Mouse (Mus musculus): ENCODE results near the gene Zcwpw1. TPM values are rescaled to one million over a fixed set of nuclear protein-coding genes. Genes with fewer than 3 reads are reported as not detected.
"Not testable (repeated sequence)": the region's sequence is repeated elsewhere in the genome, so short reads cannot be mapped to it uniquely, and the experiment has no call there.

Gene Zcwpw1
- polyA plus RNA-seq, 1 experiment from 2014 or later: 2.7 TPM

- H3K4me3 ChIP-seq (ENCODE audit: low read depth, low read length): no peak overlapping the region
- H3K27ac ChIP-seq (replicated peaks): no peak overlapping the region
- TF ChIP-seq EP300 (optimal IDR thresholded peaks at IDR 0.05): no peak
- TF ChIP-seq CTCF (IDR thresholded peaks at IDR 0.05; ENCODE audit: low read depth): no peak
- H3K9me3 ChIP-seq (ENCODE audit: control insufficient read depth, low read length): no peaks in the 10 kb centered on the region
- H3K9ac ChIP-seq (ENCODE audit: low read length): no peak overlapping the region
- ATAC-seq (ENCODE audit: low FRiP score, low TSS enrichment): no peak
- DNase-seq (ENCODE audit: low spot score): no peak
- H3K4me1 ChIP-seq (replicated peaks; ENCODE audit: control insufficient read depth, insufficient read depth): no peaks in the 10 kb centered on the region
- no peaks in the 10 kb centered on the region for H3K36me3 ChIP-seq (ENCODE audit: control insufficient read depth, insufficient read depth, low read length)
- no peak overlapping the region for H3K4me2 ChIP-seq (replicated peaks; ENCODE audit: low read depth)
- H3K27me3 ChIP-seq (ENCODE audit: control insufficient read depth, insufficient read depth, low read length): no peaks in the 10 kb centered on the region
These were observed 49.0 kb downstream of the Zcwpw1 start for GRCm38 (mm10) chr5:137836611-137837010.

GRCm38 (mm10) chr5:137837110-137837509 is 49.5 kb downstream of the Zcwpw1 start:
- not testable (repeated sequence) for H3K27ac ChIP-seq (replicated peaks)

GRCm38 (mm10) chr5:137850313-137850712 is 62.7 kb downstream of the Zcwpw1 start:
- 84% methylated on average over 1 of the region's 1 CpGs for WGBS
- not testable (repeated sequence) for H3K9ac ChIP-seq (ENCODE audit: low read length)

More at GRCm38 (mm10) chr5:137837110-137837509, 49.5 kb downstream of the Zcwpw1 start:
- not testable (repeated sequence) for ATAC-seq (ENCODE audit: low FRiP score, low TSS enrichment); H3K9ac ChIP-seq (ENCODE audit: low read length); H3K9me3 ChIP-seq (ENCODE audit: control insufficient read depth, low read length); H3K36me3 ChIP-seq (ENCODE audit: control insufficient read depth, insufficient read depth, low read length); H3K4me3 ChIP-seq (ENCODE audit: low read depth, low read length); H3K27me3 ChIP-seq (ENCODE audit: control insufficient read depth, insufficient read depth, low read length); DNase-seq (ENCODE audit: low spot score); H3K4me2 ChIP-seq (replicated peaks; ENCODE audit: low read depth); H3K4me1 ChIP-seq (replicated peaks; ENCODE audit: control insufficient read depth, insufficient read depth)

GRCm38 (mm10) chr5:137854907-137855306 is 67.3 kb downstream of the Zcwpw1 start:
- not testable (repeated sequence) for H3K9ac ChIP-seq (ENCODE audit: low read length); DNase-seq (ENCODE audit: low spot score); H3K4me1 ChIP-seq (replicated peaks; ENCODE audit: control insufficient read depth, insufficient read depth); H3K27ac ChIP-seq (replicated peaks); H3K27me3 ChIP-seq (ENCODE audit: control insufficient read depth, insufficient read depth, low read length); H3K9me3 ChIP-seq (ENCODE audit: control insufficient read depth, low read length); H3K4me2 ChIP-seq (replicated peaks; ENCODE audit: low read depth); ATAC-seq (ENCODE audit: low FRiP score, low TSS enrichment); H3K36me3 ChIP-seq (ENCODE audit: control insufficient read depth, insufficient read depth, low read length); H3K4me3 ChIP-seq (ENCODE audit: low read depth, low read length)
- WGBS: 75% methylated on average over 3 of the region's 3 CpGs

More at GRCm38 (mm10) chr5:137850313-137850712, 62.7 kb downstream of the Zcwpw1 start:
- not testable (repeated sequence) for H3K9me3 ChIP-seq (ENCODE audit: control insufficient read depth, low read length); ATAC-seq (ENCODE audit: low FRiP score, low TSS enrichment); H3K4me1 ChIP-seq (replicated peaks; ENCODE audit: control insufficient read depth, insufficient read depth); DNase-seq (ENCODE audit: low spot score); H3K27me3 ChIP-seq (ENCODE audit: control insufficient read depth, insufficient read depth, low read length); H3K27ac ChIP-seq (replicated peaks); H3K4me3 ChIP-seq (ENCODE audit: low read depth, low read length); H3K4me2 ChIP-seq (replicated peaks; ENCODE audit: low read depth); H3K36me3 ChIP-seq (ENCODE audit: control insufficient read depth, insufficient read depth, low read length)

GRCm38 (mm10) chr5:137856870-137857269 is 69.3 kb downstream of the Zcwpw1 start:
- not testable (repeated sequence) for H3K27me3 ChIP-seq (ENCODE audit: control insufficient read depth, insufficient read depth, low read length); ATAC-seq (ENCODE audit: low FRiP score, low TSS enrichment); H3K9ac ChIP-seq (ENCODE audit: low read length); DNase-seq (ENCODE audit: low spot score); H3K36me3 ChIP-seq (ENCODE audit: control insufficient read depth, insufficient read depth, low read length); H3K4me1 ChIP-seq (replicated peaks; ENCODE audit: control insufficient read depth, insufficient read depth); H3K27ac ChIP-seq (replicated peaks); H3K9me3 ChIP-seq (ENCODE audit: control insufficient read depth, low read length); H3K4me3 ChIP-seq (ENCODE audit: low read depth, low read length); H3K4me2 ChIP-seq (replicated peaks; ENCODE audit: low read depth)
- WGBS: 61% methylated on average over 4 of the region's 5 CpGs

GRCm38 (mm10) chr5:137857960-137858710 is 70.5 kb downstream of the Zcwpw1 start, which contains the start of gene Pilrb1:
TSS of gene Pilrb1 (minus strand) at chr5:137858106.
- H3K27me3 ChIP-seq (ENCODE audit: control insufficient read depth, insufficient read depth, low read length); H3K4me3 ChIP-seq (ENCODE audit: low read depth, low read length); H3K9ac ChIP-seq (ENCODE audit: low read length); H3K4me2 ChIP-seq (replicated peaks; ENCODE audit: low read depth); H3K36me3 ChIP-seq (ENCODE audit: control insufficient read depth, insufficient read depth, low read length); H3K27ac ChIP-seq (replicated peaks); H3K4me1 ChIP-seq (replicated peaks; ENCODE audit: control insufficient read depth, insufficient read depth); H3K9me3 ChIP-seq (ENCODE audit: control insufficient read depth, low read length); ATAC-seq (ENCODE audit: low FRiP score, low TSS enrichment); DNase-seq (ENCODE audit: low spot score): not testable (repeated sequence)
- 74% methylated on average over 2 of the region's 2 CpGs for WGBS

- H3K27ac ChIP-seq (replicated peaks); H3K4me3 ChIP-seq (ENCODE audit: low read depth, low read length); H3K9ac ChIP-seq (ENCODE audit: low read length); ATAC-seq (ENCODE audit: low FRiP score, low TSS enrichment); DNase-seq (ENCODE audit: low spot score); H3K4me1 ChIP-seq (replicated peaks; ENCODE audit: control insufficient read depth, insufficient read depth); H3K27me3 ChIP-seq (ENCODE audit: control insufficient read depth, insufficient read depth, low read length); H3K9me3 ChIP-seq (ENCODE audit: control insufficient read depth, low read length); H3K36me3 ChIP-seq (ENCODE audit: control insufficient read depth, insufficient read depth, low read length); H3K4me2 ChIP-seq (replicated peaks; ENCODE audit: low read depth): not testable (repeated sequence)
- WGBS: 95% methylated on average over 1 of the region's 1 CpGs
These were observed 76.4 kb downstream of the Zcwpw1 start for GRCm38 (mm10) chr5:137864008-137864407.

- not testable (repeated sequence) for H3K9me3 ChIP-seq (ENCODE audit: control insufficient read depth, low read length); ATAC-seq (ENCODE audit: low FRiP score, low TSS enrichment)
These were observed 81.0 kb downstream of the Zcwpw1 start for GRCm38 (mm10) chr5:137868600-137868999.

More at GRCm38 (mm10) chr5:137868600-137868999, 81.0 kb downstream of the Zcwpw1 start:
- H3K9ac ChIP-seq (ENCODE audit: low read length); H3K4me1 ChIP-seq (replicated peaks; ENCODE audit: control insufficient read depth, insufficient read depth); H3K27ac ChIP-seq (replicated peaks); H3K27me3 ChIP-seq (ENCODE audit: control insufficient read depth, insufficient read depth, low read length); H3K4me3 ChIP-seq (ENCODE audit: low read depth, low read length); H3K4me2 ChIP-seq (replicated peaks; ENCODE audit: low read depth); H3K36me3 ChIP-seq (ENCODE audit: control insufficient read depth, insufficient read depth, low read length); DNase-seq (ENCODE audit: low spot score): not testable (repeated sequence)
- WGBS: 68% methylated on average over 2 of the region's 2 CpGs
